Mouse (Mus musculus): Measurements from ENCODE around the gene Car6.

Car6 gene

GRCm38 (mm10) chr4:150228581-150229348 is 27.6 kb upstream of the Car6 start:
- DNase-seq (ENCODE audit: low spot score) = no peak

- DNase-seq (ENCODE audit: low spot score) = no peak
Measured at GRCm38 (mm10) chr4:150226818-150227688, 25.9 kb upstream of the Car6 start.

- no peak for DNase-seq (ENCODE audit: low spot score)
Measured at GRCm38 (mm10) chr4:150225700-150226099, 24.6 kb upstream of the Car6 start.

GRCm38 (mm10) chr4:150223830-150224229 is 22.7 kb upstream of the Car6 start:
- no peak for DNase-seq (ENCODE audit: low spot score)

- DNase-seq (ENCODE audit: low spot score) = no peak
Measured at GRCm38 (mm10) chr4:150221017-150221640, 20.0 kb upstream of the Car6 start.

GRCm38 (mm10) chr4:150220584-150220983 is 19.5 kb upstream of the Car6 start:
- DNase-seq (ENCODE audit: low spot score) = no peak

GRCm38 (mm10) chr4:150219501-150220292 is 18.6 kb upstream of the Car6 start:
- DNase-seq (ENCODE audit: low spot score) = no peak

GRCm38 (mm10) chr4:150217935-150218334 is 16.8 kb upstream of the Car6 start:
- no peak for DNase-seq (ENCODE audit: low spot score)

GRCm38 (mm10) chr4:150217042-150217554 is 16.0 kb upstream of the Car6 start:
- DNase-seq (ENCODE audit: low spot score) = no peak

GRCm38 (mm10) chr4:150216423-150216822 is 15.3 kb upstream of the Car6 start:
- no peak for DNase-seq (ENCODE audit: low spot score)

- DNase-seq (ENCODE audit: low spot score) = no peak
Measured at GRCm38 (mm10) chr4:150213910-150214309, 12.8 kb upstream of the Car6 start.

- DNase-seq (ENCODE audit: low spot score) = no peak
Measured at GRCm38 (mm10) chr4:150212553-150212971, 11.4 kb upstream of the Car6 start.

- no peak for DNase-seq (ENCODE audit: low spot score)
Measured at GRCm38 (mm10) chr4:150211930-150212552, 10.9 kb upstream of the Car6 start.

GRCm38 (mm10) chr4:150210306-150210705 is 9.2 kb upstream of the Car6 start:
- no peak for DNase-seq (ENCODE audit: low spot score)

GRCm38 (mm10) chr4:150209751-150210150 is 8.6 kb upstream of the Car6 start:
- no peak for DNase-seq (ENCODE audit: low spot score)

GRCm38 (mm10) chr4:150204877-150205276 is 3.7 kb upstream of the Car6 start:
- DNase-seq (ENCODE audit: low spot score) = no peak

GRCm38 (mm10) chr4:150202702-150203101 is 1.6 kb upstream of the Car6 start:
- no peak for DNase-seq (ENCODE audit: low spot score)

- no peak for DNase-seq (ENCODE audit: low spot score)
Measured at GRCm38 (mm10) chr4:150198268-150198667, 2.9 kb downstream of the Car6 start.

- no peak for DNase-seq (ENCODE audit: low spot score)
Measured at GRCm38 (mm10) chr4:150193915-150194314, 7.2 kb downstream of the Car6 start.

- DNase-seq (ENCODE audit: low spot score) = no peak
Measured at GRCm38 (mm10) chr4:150192199-150192598, 8.9 kb downstream of the Car6 start.

GRCm38 (mm10) chr4:150188236-150188635 is 12.9 kb downstream of the Car6 start:
- DNase-seq (ENCODE audit: low spot score) = no peak
